Mouse (Mus musculus): Measurements from ENCODE around the gene Agap1. TPM values are rescaled to one million over a fixed set of nuclear protein-coding genes. Genes with fewer than 3 reads are reported as not detected.

The Agap1 gene
- polyA plus RNA-seq, 1 experiment from 2014 or later: 8.5 TPM

GRCm38 (mm10) chr1:89576174-89576890 lies 121.7 kb downstream of the Agap1 start:
- H3K27me3 ChIP-seq (ENCODE audit: insufficient read depth, low read length): no peaks in the 10 kb centered on the region
- no peak overlapping the region; the same call in 1 of the 2 replicates for H3K4me2 ChIP-seq (ENCODE audit: low read length)
- H3K4me1 ChIP-seq (replicated peaks; ENCODE audit: insufficient read depth, low read length): peaks cover 22% of the 10 kb centered on the region
- no peak for DNase-seq (ENCODE audit: low spot score)
- 72% methylated on average over 7 of the region's 7 CpGs for WGBS
- no peak overlapping the region for H3K27ac ChIP-seq
- ATAC-seq (replicated peaks; ENCODE audit: low FRiP score, low read depth): no peak
- H3K36me3 ChIP-seq (ENCODE audit: insufficient read depth, low read length): no peaks in the 10 kb centered on the region
- H3K9ac ChIP-seq (ENCODE audit: low read depth, low read length): no peak overlapping the region
- no peaks in the 10 kb centered on the region for H3K9me3 ChIP-seq (replicated peaks; ENCODE audit: low read length)
- TF ChIP-seq CTCF (IDR thresholded peaks at IDR 0.05; ENCODE audit: low read depth): no peak
- H3K4me3 ChIP-seq (replicated peaks; ENCODE audit: low read depth, low read length): no peak overlapping the region

- WGBS: 11% methylated on average over 4 of the region's 4 CpGs
These were observed 122.4 kb downstream of the Agap1 start for GRCm38 (mm10) chr1:89576985-89577384.

GRCm38 (mm10) chr1:89580031-89580998 lies 125.7 kb downstream of the Agap1 start:
- H3K36me3 ChIP-seq (ENCODE audit: insufficient read depth, low read length): no peaks in the 10 kb centered on the region
- WGBS: under 1% methylated on average over 125 of the region's 146 CpGs
- H3K9ac ChIP-seq (ENCODE audit: low read depth, low read length): peak overlapping the region; percentile 62
- H3K4me1 ChIP-seq (replicated peaks; ENCODE audit: insufficient read depth, low read length): peaks cover 24% of the 10 kb centered on the region; the same call in 1 of the 2 replicates
- TF ChIP-seq CTCF (IDR thresholded peaks at IDR 0.05; ENCODE audit: low read depth): no peak
- H3K9me3 ChIP-seq (replicated peaks; ENCODE audit: low read length): no peaks in the 10 kb centered on the region
- peak overlapping the region; percentile 66 for H3K4me3 ChIP-seq (replicated peaks; ENCODE audit: low read depth, low read length)
- DNase-seq (ENCODE audit: low spot score) (peak; percentile 85), ATAC-seq (replicated peaks; ENCODE audit: low FRiP score, low read depth) (peak; percentile 65)
- no peaks in the 10 kb centered on the region for H3K27me3 ChIP-seq (ENCODE audit: insufficient read depth, low read length)
- peak overlapping the region; percentile 25; the same call in 1 of the 2 replicates for H3K27ac ChIP-seq
- peak overlapping the region; percentile 96 for H3K4me2 ChIP-seq (ENCODE audit: low read length)

More at GRCm38 (mm10) chr1:89576985-89577384, 122.4 kb downstream of the Agap1 start:
- Histone ChIP-seq H3K36me3 (ENCODE audit: insufficient read depth, low read length) (no peaks in the 10 kb centered on the region), H3K27me3 (ENCODE audit: insufficient read depth, low read length) (no peaks in the 10 kb centered on the region), H3K4me2 (ENCODE audit: low read length) (peak overlapping the region; percentile 30; the same call in 1 of the 2 replicates), H3K27ac (peak overlapping the region; percentile 73), H3K9me3 (replicated peaks; ENCODE audit: low read length) (no peaks in the 10 kb centered on the region), H3K4me3 (replicated peaks; ENCODE audit: low read depth, low read length) (no peak overlapping the region), H3K9ac (ENCODE audit: low read depth, low read length) (no peak overlapping the region), H3K4me1 (replicated peaks; ENCODE audit: insufficient read depth, low read length) (peaks cover 28% of the 10 kb centered on the region; the same call in 1 of the 2 replicates)
- no peak for TF ChIP-seq CTCF (IDR thresholded peaks at IDR 0.05; ENCODE audit: low read depth)
- ATAC-seq (replicated peaks; ENCODE audit: low FRiP score, low read depth): no peak
- DNase-seq (ENCODE audit: low spot score): peak; percentile 90

GRCm38 (mm10) chr1:89580999-89581765 lies 126.6 kb downstream of the Agap1 start:
- H3K36me3 ChIP-seq (ENCODE audit: insufficient read depth, low read length): no peaks in the 10 kb centered on the region
- peak overlapping the region; percentile 96 for H3K4me2 ChIP-seq (ENCODE audit: low read length)
- peak overlapping the region; percentile 25; the same call in 1 of the 2 replicates for H3K27ac ChIP-seq
- ATAC-seq (replicated peaks; ENCODE audit: low FRiP score, low read depth) (peak; percentile 50), DNase-seq (ENCODE audit: low spot score) (peak; percentile 77)
- H3K9ac ChIP-seq (ENCODE audit: low read depth, low read length): peak overlapping the region; percentile 62
- peak; percentile 65 for TF ChIP-seq CTCF (IDR thresholded peaks at IDR 0.05; ENCODE audit: low read depth)
- under 1% methylated on average over 95 of the region's 95 CpGs for WGBS
- H3K27me3 ChIP-seq (ENCODE audit: insufficient read depth, low read length): no peaks in the 10 kb centered on the region
- H3K4me1 ChIP-seq (replicated peaks; ENCODE audit: insufficient read depth, low read length): peaks cover 24% of the 10 kb centered on the region; the same call in 1 of the 2 replicates
- no peaks in the 10 kb centered on the region for H3K9me3 ChIP-seq (replicated peaks; ENCODE audit: low read length)
- H3K4me3 ChIP-seq (replicated peaks; ENCODE audit: low read depth, low read length): peak overlapping the region; percentile 66

GRCm38 (mm10) chr1:89581766-89582125 lies 127.1 kb downstream of the Agap1 start:
- WGBS: 21% methylated on average over 6 of the region's 6 CpGs
- ATAC-seq (replicated peaks; ENCODE audit: low FRiP score, low read depth): no peak
- Histone ChIP-seq H3K4me1 (replicated peaks; ENCODE audit: insufficient read depth, low read length) (peaks cover 22% of the 10 kb centered on the region; the same call in 1 of the 2 replicates), H3K36me3 (ENCODE audit: insufficient read depth, low read length) (no peaks in the 10 kb centered on the region), H3K27me3 (ENCODE audit: insufficient read depth, low read length) (no peaks in the 10 kb centered on the region), H3K9me3 (replicated peaks; ENCODE audit: low read length) (no peaks in the 10 kb centered on the region), H3K4me3 (replicated peaks; ENCODE audit: low read depth, low read length) (peak overlapping the region; percentile 66), H3K9ac (ENCODE audit: low read depth, low read length) (0 out of 2 replicates have a peak overlapping the region, but pooled peaks have one; percentile 62), H3K27ac (no peak overlapping the region), H3K4me2 (ENCODE audit: low read length) (peak overlapping the region; percentile 96)
- DNase-seq (ENCODE audit: low spot score): no peak
- no peak for TF ChIP-seq CTCF (IDR thresholded peaks at IDR 0.05; ENCODE audit: low read depth)

Measured in kidney, postnatal 0 days (tissue).